Mouse (Mus musculus) cortical plate, adult 2 months (tissue): Measurements from ENCODE around the gene Ier2. TPM values are rescaled to one million over a fixed set of nuclear protein-coding genes. Genes with fewer than 3 reads are reported as not detected.

Experiments
- H3K27ac ChIP-seq: fragments of 200-500 bp; 2 replicates; pipeline ENCODE4 v1.5.1; 2012; ENCODE audit warnings: low read length, control low read depth, inconsistent platforms; ENCODE audit not compliant: insufficient read depth
- H3K4me1 ChIP-seq: fragments of 200-500 bp; 2 replicates; pipeline ENCODE4 v1.6.1; 2011; ENCODE audit warnings: low read length; ENCODE audit not compliant: control insufficient read depth, insufficient read depth
- H3K4me3 ChIP-seq: fragments of 200-500 bp; 2 replicates; pipeline ENCODE4 v1.5.1; 2011; ENCODE audit warnings: mild to moderate bottlenecking, low read length, control low read depth; ENCODE audit not compliant: insufficient read depth
- CTCF ChIP-seq: fragments of 200-500 bp; IDR thresholded peaks from 2 replicates; pipeline ENCODE4 v1.5.1; 2011; ENCODE audit warnings: mild to moderate bottlenecking, control low read depth, low read length; ENCODE audit not compliant: insufficient read depth; ENCODE audit errors: extremely low read depth
- POLR2A ChIP-seq: fragments of 200-500 bp; IDR thresholded peaks from 2 replicates; pipeline ENCODE4 v1.6.1; 2011; ENCODE audit warnings: mild to moderate bottlenecking, low read length, control low read depth; ENCODE audit not compliant: insufficient read depth; ENCODE audit errors: extremely low read depth
- polyA plus RNA-seq: library from polyadenylated mRNA; depleted of rRNA; stranded (reverse); fragments of >200 nt; gene quantifications from 2 replicates; pipeline ENCODE4 v1.2.3, GENCODE M21; 2012

Gene Ier2
- polyA plus RNA-seq, 1 experiment = 13.4 TPM

DNA sequence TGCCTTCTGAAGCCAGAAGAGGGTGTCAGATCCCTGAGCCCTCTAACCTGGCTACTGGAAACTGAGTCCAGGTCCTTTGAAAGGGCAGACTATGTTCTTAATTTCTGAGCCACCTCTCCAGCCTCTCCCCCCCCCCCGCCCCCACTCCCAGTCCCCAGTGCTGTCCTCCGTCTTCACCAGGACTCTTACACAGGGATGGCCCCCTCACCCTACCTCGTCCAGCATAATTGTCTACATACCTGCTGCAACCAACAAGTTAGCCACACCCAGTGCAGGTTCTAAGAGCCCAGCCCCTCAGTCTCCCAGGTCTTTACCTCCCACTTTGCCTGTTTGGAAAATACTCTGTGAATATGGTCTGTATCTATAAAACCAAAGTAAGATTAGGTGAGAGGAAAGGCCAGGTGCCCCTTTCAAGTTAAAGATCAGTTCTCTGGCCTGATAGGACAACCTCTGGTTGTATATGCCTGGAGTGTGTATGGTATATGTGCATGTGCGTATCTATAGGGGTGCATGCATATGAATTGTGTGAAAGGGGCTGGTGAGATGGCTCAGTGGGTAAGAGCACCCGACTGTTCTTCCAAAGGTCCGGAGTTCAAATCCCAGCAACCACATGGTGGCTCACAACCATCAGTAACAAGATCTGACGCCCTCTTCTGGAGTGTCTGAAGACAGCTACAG is 21.9 kb downstream of the Ier2 start:
- no peak overlapping the region for H3K27ac ChIP-seq
- H3K4me1 ChIP-seq = no peaks in the 10 kb centered on the region; the same call in 1 of the 2 replicates
- no peak for TF ChIP-seq CTCF
- no peak for TF ChIP-seq POLR2A
- no peak overlapping the region for H3K4me3 ChIP-seq

DNA sequence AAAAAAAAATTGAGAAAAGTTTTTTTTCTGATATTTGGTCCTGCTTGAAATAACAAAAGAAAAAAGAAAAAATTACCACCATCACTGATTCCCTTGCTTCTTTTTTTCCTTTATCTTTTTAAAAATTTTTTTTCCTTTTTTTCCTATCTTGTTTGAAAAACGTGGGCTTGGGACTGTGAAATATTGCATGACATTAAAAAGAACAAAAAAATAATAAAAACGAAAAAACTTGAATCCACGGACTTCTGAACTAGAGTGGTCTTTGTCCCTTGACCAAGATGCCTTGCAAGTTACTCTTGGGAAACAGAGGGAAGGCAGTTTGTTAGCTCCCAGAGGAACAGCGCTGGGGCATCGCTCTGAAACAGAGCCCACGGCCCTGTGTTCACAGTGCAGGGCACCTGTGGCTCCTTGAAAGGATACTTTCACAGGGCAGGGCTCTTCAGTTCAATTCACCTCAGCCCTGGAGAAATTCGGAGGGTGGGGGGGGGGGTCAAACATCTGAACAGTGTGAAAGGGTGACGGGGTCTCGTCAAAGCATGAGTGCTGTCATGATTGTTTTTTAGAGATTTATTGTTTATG is 22.6 kb downstream of the Ier2 start:
- no peak overlapping the region for H3K27ac ChIP-seq
- TF ChIP-seq POLR2A (no peak), CTCF (no peak)
- H3K4me1 ChIP-seq = no peaks in the 10 kb centered on the region; the same call in 1 of the 2 replicates
- H3K4me3 ChIP-seq = peak overlapping the region; percentile 69

DNA sequence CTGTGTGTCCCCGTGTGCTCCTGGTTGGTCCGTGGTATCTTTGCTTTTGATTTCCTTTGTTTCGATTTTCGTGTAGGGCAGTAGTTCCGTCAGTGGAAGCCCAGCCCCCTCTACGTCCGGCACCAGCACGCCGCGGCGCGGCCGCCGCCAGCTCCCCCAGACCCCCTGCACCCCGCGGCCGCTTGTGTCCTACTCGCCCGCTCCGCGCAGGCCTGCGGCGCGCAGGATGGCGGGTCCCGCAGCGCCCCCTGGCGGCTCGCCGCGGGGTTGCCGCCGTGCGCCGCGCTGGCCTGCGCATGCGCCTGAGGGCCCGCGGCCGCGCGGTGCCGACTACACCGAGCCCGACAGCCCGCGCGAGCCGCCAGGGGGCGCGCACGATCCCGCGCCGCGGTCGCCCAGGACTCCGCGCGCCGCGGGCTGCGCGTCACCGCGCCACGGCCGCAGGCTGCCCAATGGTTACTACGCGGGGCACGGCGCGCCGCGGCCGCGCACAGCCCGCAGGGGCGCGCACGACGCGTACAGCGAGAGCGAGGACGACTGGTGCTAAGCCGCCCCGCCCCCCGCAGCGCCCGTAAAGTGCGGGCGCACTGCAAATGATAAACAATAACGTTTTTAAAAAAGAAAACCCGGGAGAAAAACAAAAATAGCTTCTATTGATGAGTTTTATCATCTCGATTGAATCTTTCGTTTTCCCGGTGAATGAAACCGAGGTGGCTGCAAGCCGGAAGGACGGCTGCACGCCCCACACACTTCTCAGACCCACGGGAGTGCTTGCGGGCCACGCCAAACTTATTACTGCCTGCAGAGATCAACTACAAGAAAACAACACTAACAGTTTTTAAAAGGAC is 23.3 kb downstream of the Ier2 start:
- peak overlapping the region; percentile 69; the same call in 1 of the 2 replicates for H3K27ac ChIP-seq
- TF ChIP-seq POLR2A (peak; percentile 11; the same call in 1 of the 2 replicates), CTCF (no peak; the same call in 1 of the 2 replicates)
- peak overlapping the region; percentile 69 for H3K4me3 ChIP-seq
- peaks cover 2% of the 10 kb centered on the region for H3K4me1 ChIP-seq

DNA sequence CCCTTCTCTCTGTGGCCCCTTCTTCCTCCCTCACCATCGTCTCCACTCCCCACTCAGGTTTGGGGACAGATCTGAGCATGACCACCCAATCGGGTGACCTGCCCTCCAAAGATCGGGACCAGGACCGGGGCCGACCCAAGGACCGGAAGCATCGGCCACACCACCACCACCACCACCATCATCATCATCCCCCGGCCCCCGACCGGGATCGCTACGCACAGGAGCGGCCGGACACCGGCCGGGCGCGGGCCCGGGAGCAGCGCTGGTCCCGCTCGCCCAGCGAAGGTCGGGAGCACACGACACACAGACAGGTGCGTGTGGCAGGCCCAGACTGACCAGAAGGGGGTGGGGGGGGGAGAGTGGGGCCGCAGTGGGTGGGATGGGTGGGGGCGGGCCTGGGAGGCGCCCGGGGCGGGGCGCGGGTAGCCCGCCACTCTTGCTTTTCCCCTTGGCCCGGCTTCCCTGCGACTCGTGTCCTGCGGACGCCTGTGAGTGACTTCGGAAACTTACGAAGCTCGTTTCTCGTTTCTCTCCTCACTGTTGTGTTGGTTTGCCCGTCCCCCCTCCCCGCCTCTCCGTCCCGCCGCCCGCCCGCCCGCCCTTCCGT is 24.0 kb downstream of the Ier2 start:
- no peak for TF ChIP-seq POLR2A
- TF ChIP-seq CTCF = no peak
- Histone ChIP-seq H3K4me3 (peak overlapping the region; percentile 69), H3K4me1 (peaks cover 2% of the 10 kb centered on the region), H3K27ac (no peak overlapping the region)

DNA sequence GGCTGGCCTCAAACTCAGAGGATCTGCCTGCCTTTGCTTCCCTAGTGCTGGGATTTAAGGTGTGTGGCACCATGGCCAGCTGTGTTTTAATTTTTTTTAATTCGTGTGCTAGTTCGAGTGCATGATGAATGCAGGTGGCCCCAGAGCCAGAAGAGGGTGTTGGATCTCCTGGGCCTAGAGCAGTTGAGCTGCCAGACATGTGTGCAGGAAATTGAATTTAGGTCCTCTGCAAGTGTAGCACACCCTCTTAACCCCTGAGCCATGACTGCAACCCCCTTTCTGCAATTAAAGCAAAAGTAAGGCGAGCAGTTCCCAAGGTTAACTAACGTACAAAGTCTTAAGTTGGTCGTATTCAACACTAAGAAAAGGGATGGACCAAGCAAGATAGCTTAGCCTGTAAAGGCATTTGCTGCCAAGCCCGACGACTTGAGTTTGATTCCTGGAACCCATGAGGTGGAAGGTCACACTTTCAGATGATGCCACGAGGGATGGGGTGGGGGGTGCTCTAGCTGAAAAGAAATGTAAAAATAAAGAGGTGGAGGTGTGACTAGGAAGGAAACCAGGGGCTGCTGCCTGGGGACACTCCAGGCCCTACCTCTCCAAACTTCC is 24.6 kb downstream of the Ier2 start:
- Histone ChIP-seq H3K27ac (no peak overlapping the region), H3K4me3 (peak overlapping the region; percentile 69; the same call in 1 of the 2 replicates)

DNA sequence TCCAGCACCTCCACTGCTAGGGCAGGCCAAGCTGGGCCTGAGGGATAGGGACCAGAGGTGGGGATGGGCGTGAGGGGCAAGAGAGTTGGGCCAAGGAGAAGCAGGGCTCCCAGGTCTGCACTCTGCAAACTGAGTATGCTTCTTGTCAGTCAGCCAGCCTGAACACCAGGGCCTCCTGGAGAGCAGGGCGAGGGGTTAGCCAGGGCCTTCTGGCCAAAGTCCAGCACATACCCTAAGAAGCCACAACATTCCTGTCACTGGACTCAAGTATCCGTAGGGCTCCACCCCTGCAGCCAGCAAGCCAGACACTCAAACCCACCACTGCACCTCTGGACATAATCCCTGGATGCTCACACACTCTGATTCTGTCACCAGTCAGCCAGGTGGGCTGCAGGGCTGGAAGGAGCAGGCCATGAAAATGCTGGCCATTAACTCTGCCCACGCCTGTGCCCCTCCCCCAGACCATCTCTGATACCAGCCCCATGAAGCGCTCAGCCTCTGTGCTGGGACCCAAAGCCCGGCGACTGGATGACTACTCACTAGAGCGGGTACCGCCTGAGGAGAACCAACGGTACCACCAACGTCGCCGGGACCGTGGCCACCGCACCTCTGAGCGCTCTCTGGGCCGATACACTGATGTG is 26.5 kb downstream of the Ier2 start:
- TF ChIP-seq POLR2A (no peak), CTCF (no peak)
- Histone ChIP-seq H3K4me1 (peaks cover 2% of the 10 kb centered on the region), H3K27ac (no peak overlapping the region), H3K4me3 (no peak overlapping the region)

More for the DNA sequence above, 24.6 kb downstream of the Ier2 start:
- H3K4me1 ChIP-seq = peaks cover 2% of the 10 kb centered on the region
- no peak for TF ChIP-seq POLR2A
- no peak for TF ChIP-seq CTCF

DNA sequence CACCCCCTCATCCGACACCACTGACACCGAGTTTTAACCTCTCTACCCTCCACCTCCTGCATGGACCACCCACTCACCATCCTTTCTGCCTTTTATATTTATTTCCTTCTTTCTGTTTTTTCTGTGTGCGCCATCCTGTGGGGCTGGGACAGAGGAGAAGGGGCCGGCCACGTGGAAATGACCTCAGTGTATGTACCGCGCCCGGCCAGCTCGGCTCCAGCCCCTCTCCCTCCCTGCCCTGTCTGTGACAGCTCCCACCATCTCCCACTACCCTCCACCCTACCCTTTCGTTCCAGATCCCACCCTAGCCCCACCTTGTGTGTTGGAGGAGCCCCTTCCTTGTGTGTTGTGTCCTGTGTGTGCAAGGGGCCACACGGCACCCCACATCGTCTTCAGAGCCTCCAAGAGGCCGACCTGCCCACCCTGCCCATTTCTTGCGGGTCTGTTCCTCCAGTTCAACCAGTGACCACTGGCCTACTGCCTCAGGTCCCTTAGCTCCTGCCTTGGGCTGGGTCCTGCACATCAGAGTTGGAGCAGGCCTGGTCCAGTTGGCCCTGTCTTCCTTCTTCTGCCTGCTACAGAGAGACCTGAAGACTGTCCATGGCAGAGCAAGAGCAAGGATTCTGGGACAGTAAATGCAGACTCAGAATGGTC is 27.1 kb downstream of the Ier2 start:
- H3K27ac ChIP-seq = peak overlapping the region; percentile 3; the same call in 1 of the 2 replicates
- peaks cover 2% of the 10 kb centered on the region for H3K4me1 ChIP-seq
- no peak overlapping the region for H3K4me3 ChIP-seq
- TF ChIP-seq CTCF = no peak
- no peak for TF ChIP-seq POLR2A

DNA sequence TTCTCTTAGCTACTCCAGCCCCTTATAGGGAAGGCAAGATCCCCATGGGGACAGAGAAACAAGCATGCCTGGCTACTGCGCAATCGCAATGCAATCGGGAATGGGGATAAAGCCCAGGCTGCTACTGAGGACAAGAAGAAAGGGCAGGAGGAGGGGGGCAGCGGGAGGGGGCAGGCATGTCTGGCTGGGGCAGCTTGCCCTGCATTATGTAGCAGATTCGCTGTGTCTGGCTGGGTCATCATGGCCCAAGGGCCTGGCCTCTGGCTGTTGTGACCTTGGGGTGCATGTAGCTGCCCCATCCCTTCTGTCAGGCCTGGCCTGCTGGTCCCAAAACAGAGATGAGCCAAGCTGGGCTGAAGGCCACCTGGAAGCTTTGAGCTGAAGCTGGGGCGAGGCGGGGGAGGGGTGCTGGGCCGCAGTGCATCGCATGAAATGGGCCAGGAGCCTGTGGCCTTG is 27.8 kb downstream of the Ier2 start:
- Histone ChIP-seq H3K27ac (0 out of 2 replicates have a peak overlapping the region, but pooled peaks have one; percentile 3), H3K4me3 (no peak overlapping the region), H3K4me1 (peaks cover 2% of the 10 kb centered on the region; the same call in 1 of the 2 replicates)
- TF ChIP-seq CTCF = no peak
- TF ChIP-seq POLR2A = no peak
